Mouse (Mus musculus) urinary bladder, postnatal 14 days (tissue): ENCODE measurements around the gene Runx1.

Experiments
- DNase-seq: peaks from one replicate; pipeline ENCODE4 v3.0.0; 2021; ENCODE audit warnings: low spot score

Gene Runx1

GRCm38 (mm10) chr16:92565291-92565690, 260.7 kb downstream of the Runx1 start:
- peak; percentile 16 for DNase-seq

GRCm38 (mm10) chr16:92555051-92555450, 270.9 kb downstream of the Runx1 start:
- no peak for DNase-seq

GRCm38 (mm10) chr16:92552858-92553257, 273.1 kb downstream of the Runx1 start:
- DNase-seq, result no peak

GRCm38 (mm10) chr16:92552106-92552382, 273.9 kb downstream of the Runx1 start:
- DNase-seq, result no peak
